Mouse (Mus musculus) neural tube, embryonic 14.5 days (tissue): ENCODE measurements around the gene Plekhg4. TPM values are rescaled to one million over a fixed set of nuclear protein-coding genes. Genes with fewer than 3 reads are reported as not detected.

ENCODE experiments used
- ATAC-seq: fragments of 200-750 bp; cut with Nextera tagmentation; 2 replicates; pipeline ENCODE4 v1.8.0; 2017; ENCODE audit warnings: low read depth, mild to moderate bottlenecking, moderate TSS enrichment, moderate library complexity
- H3K27ac ChIP-seq: fragments of 300-500 bp; sonication (generic); 2 replicates; pipeline ENCODE4 v1.5.1; 2014; ENCODE audit warnings: low read depth, mild to moderate bottlenecking, control low read depth, low read length, moderate library complexity, mixed read lengths
- H3K27me3 ChIP-seq: fragments of 300-500 bp; sonication (generic); 2 replicates; pipeline ENCODE4 v1.6.1; 2014; ENCODE audit warnings: low read length; ENCODE audit not compliant: control insufficient read depth, insufficient read depth
- H3K36me3 ChIP-seq: fragments of 300-500 bp; sonication (generic); 2 replicates; pipeline ENCODE4 v1.6.1; 2014; ENCODE audit warnings: low read length, mixed read lengths; ENCODE audit not compliant: control insufficient read depth, insufficient read depth
- H3K4me1 ChIP-seq: fragments of 300-500 bp; sonication (generic); 2 replicates; pipeline ENCODE4 v1.6.1; 2014; ENCODE audit warnings: low read length; ENCODE audit not compliant: control insufficient read depth, insufficient read depth
- H3K4me2 ChIP-seq: fragments of 300-500 bp; sonication (generic); 2 replicates; pipeline ENCODE4 v1.6.1; 2014; ENCODE audit warnings: mild to moderate bottlenecking, low read depth, low read length, control low read depth
- H3K4me3 ChIP-seq: fragments of 300-500 bp; sonication (generic); 2 replicates; pipeline ENCODE4 v1.5.1; 2014; ENCODE audit warnings: low read depth, low read length, control low read depth, mixed read lengths
- H3K9ac ChIP-seq: fragments of 300-500 bp; sonication (generic); replicated peaks from 2 replicates; pipeline ENCODE4 v1.6.1; 2014; ENCODE audit warnings: low read depth, mild to moderate bottlenecking, control low read depth, low read length, mixed read lengths
- H3K9me3 ChIP-seq: fragments of 300-500 bp; sonication (generic); 2 replicates; pipeline ENCODE4 v1.6.1; 2016; ENCODE audit warnings: low read length; ENCODE audit not compliant: control insufficient read depth
- WGBS: fragments of 180-500 bp; shearing (Covaris S2); extraction: QIAGEN DNeasy Blood & Tissue Kit; methylation state at CpG from one replicate; pipeline ENCODE4 v1.1.7; 2014; 5-methylcytosine and 5-hydroxymethylcytosine counted together
- polyA plus RNA-seq: library from polyadenylated mRNA; unstranded; fragments of >200 nt; fragmentation: Nextera tagmentation; extraction: Ambion mirVana; gene quantifications from 2 replicates; pipeline ENCODE4 v1.2.1, GENCODE M21; 2014

The Plekhg4 gene
- polyA plus RNA-seq, 1 experiment from 2014 or later: 2.6 TPM

- Histone ChIP-seq H3K27ac (no peak overlapping the region), H3K36me3 (no peaks in the 10 kb centered on the region), H3K27me3 (no peaks in the 10 kb centered on the region), H3K9ac (no peak overlapping the region), H3K4me2 (no peak overlapping the region), H3K4me3 (no peak overlapping the region), H3K9me3 (no peaks in the 10 kb centered on the region), H3K4me1 (no peaks in the 10 kb centered on the region)
- 55% methylated on average over 4 of the region's 4 CpGs for WGBS
- no peak for ATAC-seq
These were observed 34.1 kb upstream of the Plekhg4 start for GRCm38 (mm10) chr8:105338992-105339391.

GRCm38 (mm10) chr8:105339886-105340635 lies 33.0 kb upstream of the Plekhg4 start:
- H3K27ac ChIP-seq: no peak overlapping the region
- ATAC-seq: no peak
- WGBS: 89% methylated on average over 6 of the region's 6 CpGs

GRCm38 (mm10) chr8:105341399-105341798 lies 31.7 kb upstream of the Plekhg4 start:
- Histone ChIP-seq H3K36me3 (no peaks in the 10 kb centered on the region), H3K9ac (no peak overlapping the region), H3K4me1 (no peaks in the 10 kb centered on the region), H3K27me3 (no peaks in the 10 kb centered on the region), H3K9me3 (no peaks in the 10 kb centered on the region), H3K4me2 (no peak overlapping the region), H3K4me3 (no peak overlapping the region), H3K27ac (no peak overlapping the region)
- no peak for ATAC-seq
- WGBS: 49% methylated on average over 8 of the region's 8 CpGs

More at GRCm38 (mm10) chr8:105339886-105340635, 33.0 kb upstream of the Plekhg4 start:
- H3K4me3 ChIP-seq: no peak overlapping the region
- no peaks in the 10 kb centered on the region for H3K4me1 ChIP-seq
- no peak overlapping the region for H3K4me2 ChIP-seq
- H3K36me3 ChIP-seq: no peaks in the 10 kb centered on the region
- no peak overlapping the region for H3K9ac ChIP-seq
- no peaks in the 10 kb centered on the region for H3K27me3 ChIP-seq
- H3K9me3 ChIP-seq: no peaks in the 10 kb centered on the region

GRCm38 (mm10) chr8:105342768-105343167 lies 30.3 kb upstream of the Plekhg4 start:
- Histone ChIP-seq H3K4me3 (no peak overlapping the region), H3K4me1 (no peaks in the 10 kb centered on the region), H3K4me2 (no peak overlapping the region), H3K9ac (no peak overlapping the region), H3K27ac (no peak overlapping the region), H3K9me3 (no peaks in the 10 kb centered on the region), H3K36me3 (no peaks in the 10 kb centered on the region), H3K27me3 (peaks cover 8% of the 10 kb centered on the region)
- 65% methylated on average over 4 of the region's 4 CpGs for WGBS
- ATAC-seq: no peak

GRCm38 (mm10) chr8:105343791-105344574 lies 29.1 kb upstream of the Plekhg4 start:
- Histone ChIP-seq H3K4me3 (no peak overlapping the region), H3K36me3 (no peaks in the 10 kb centered on the region), H3K27ac (no peak overlapping the region), H3K9ac (no peak overlapping the region), H3K27me3 (peaks cover 8% of the 10 kb centered on the region), H3K4me2 (no peak overlapping the region), H3K9me3 (no peaks in the 10 kb centered on the region), H3K4me1 (no peaks in the 10 kb centered on the region)
- no peak for ATAC-seq
- WGBS: 84% methylated on average over 6 of the region's 8 CpGs

GRCm38 (mm10) chr8:105345061-105345975 lies 27.8 kb upstream of the Plekhg4 start:
- WGBS: 73% methylated on average over 7 of the region's 7 CpGs

GRCm38 (mm10) chr8:105346611-105347427 lies 26.3 kb upstream of the Plekhg4 start:
- Histone ChIP-seq H3K4me2 (peak overlapping the region; percentile 96), H3K4me3 (peak overlapping the region; percentile 66), H3K27ac (no peak overlapping the region), H3K36me3 (no peaks in the 10 kb centered on the region), H3K27me3 (peaks cover 8% of the 10 kb centered on the region), H3K4me1 (peaks cover 11% of the 10 kb centered on the region), H3K9me3 (no peaks in the 10 kb centered on the region), H3K9ac (0 out of 2 replicates have a peak overlapping the region, but pooled peaks have one; percentile 34)
- 3% methylated on average over 34 of the region's 34 CpGs for WGBS
- ATAC-seq: peak; percentile 9; the same call in 1 of the 2 replicates

More at GRCm38 (mm10) chr8:105345061-105345975, 27.8 kb upstream of the Plekhg4 start:
- Histone ChIP-seq H3K9me3 (no peaks in the 10 kb centered on the region), H3K4me2 (no peak overlapping the region), H3K4me1 (peaks cover 6% of the 10 kb centered on the region), H3K27me3 (peaks cover 8% of the 10 kb centered on the region), H3K36me3 (no peaks in the 10 kb centered on the region), H3K27ac (no peak overlapping the region), H3K4me3 (no peak overlapping the region), H3K9ac (no peak overlapping the region)
- ATAC-seq: no peak
